Mouse (Mus musculus): Measurements from ENCODE around the gene Sh3d19. TPM values are rescaled to one million over a fixed set of nuclear protein-coding genes. Genes with fewer than 3 reads are reported as not detected.

The Sh3d19 gene
- polyA plus RNA-seq, 1 experiment from 2014 or later: 26.7 TPM

DNA sequence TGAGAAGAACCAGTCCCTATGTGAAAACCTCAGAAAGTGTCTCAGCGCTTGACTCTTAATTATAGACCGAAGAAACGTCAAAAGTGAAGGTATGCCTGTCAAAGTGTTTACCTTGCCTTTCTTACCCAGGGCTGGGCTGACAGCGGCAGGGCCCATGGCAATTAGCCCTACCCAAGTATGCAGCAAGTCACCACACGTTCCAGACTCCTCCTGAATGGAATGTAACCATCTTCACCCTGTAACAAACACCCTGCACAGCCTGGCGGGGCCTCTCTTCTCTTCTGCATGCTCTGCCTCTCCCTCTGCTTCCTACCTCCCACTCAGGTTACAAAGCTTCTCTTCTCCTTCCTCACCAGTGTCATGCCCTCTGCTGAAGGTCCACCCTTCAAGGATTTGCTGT, 39.0 kb upstream of the Sh3d19 start:
- WGBS: 56% methylated on average over 6 of the region's 6 CpGs
- H3K9me3 ChIP-seq (ENCODE audit: control insufficient read depth, low read length): no peaks in the 10 kb centered on the region
- no peak overlapping the region for H3K4me2 ChIP-seq (ENCODE audit: low read depth, low read length)
- H3K4me1 ChIP-seq (replicated peaks; ENCODE audit: control insufficient read depth, insufficient read depth, low read length): no peaks in the 10 kb centered on the region
- H3K27ac ChIP-seq (ENCODE audit: low read length): no peak overlapping the region
- H3K36me3 ChIP-seq (ENCODE audit: control insufficient read depth, insufficient read depth, low read length): no peaks in the 10 kb centered on the region
- no peak for ATAC-seq (ENCODE audit: low read depth)
- H3K9ac ChIP-seq (ENCODE audit: low read length): no peak overlapping the region
- no peaks in the 10 kb centered on the region for H3K27me3 ChIP-seq (ENCODE audit: control insufficient read depth, insufficient read depth, low read depth, low read length)
- no peak overlapping the region for H3K4me3 ChIP-seq (ENCODE audit: low read length)

DNA sequence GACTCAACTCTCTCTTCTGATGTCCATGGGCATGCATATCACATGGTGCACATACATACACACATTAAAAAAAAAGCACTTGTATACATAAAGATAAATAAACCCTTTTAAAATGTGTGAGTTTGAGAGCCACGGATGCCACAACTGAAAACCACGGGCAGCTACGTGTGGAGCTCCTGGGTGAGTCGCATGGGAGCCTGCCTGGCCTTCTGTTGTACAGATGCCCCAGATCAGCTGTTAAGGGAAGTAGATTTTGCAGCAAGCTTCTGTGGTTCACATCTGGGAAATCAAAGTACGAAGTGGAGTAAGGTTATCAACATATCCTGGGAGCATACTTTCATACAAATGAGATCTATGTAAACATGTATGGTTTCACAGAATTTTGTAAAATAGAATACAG, 37.3 kb upstream of the Sh3d19 start:
- 87% methylated on average over 5 of the region's 5 CpGs for WGBS

DNA sequence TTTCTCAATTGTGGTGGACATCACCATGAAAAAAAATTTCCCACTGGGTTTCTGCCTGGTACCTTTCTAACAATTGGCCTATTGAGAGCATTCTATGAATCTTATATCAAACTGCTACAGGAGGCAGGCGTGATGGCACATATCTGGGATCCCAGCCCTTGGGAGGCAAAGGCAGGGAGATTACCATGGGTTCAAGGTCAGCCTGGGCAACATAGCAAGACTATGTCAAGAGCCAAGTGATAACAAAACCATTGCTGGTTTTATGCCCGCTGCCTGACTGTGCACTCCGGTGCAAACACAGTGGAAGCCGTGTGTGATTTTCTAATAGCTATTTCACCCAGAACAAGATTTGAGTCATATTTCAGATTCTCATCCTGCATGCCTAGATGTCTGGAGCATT, 20.0 kb upstream of the Sh3d19 start:
- no peak for ATAC-seq (ENCODE audit: low read depth)
- H3K4me2 ChIP-seq (ENCODE audit: low read depth, low read length): no peak overlapping the region

More for the DNA sequence above, 37.3 kb upstream of the Sh3d19 start:
- Histone ChIP-seq H3K27me3 (ENCODE audit: control insufficient read depth, insufficient read depth, low read depth, low read length) (no peaks in the 10 kb centered on the region), H3K9ac (ENCODE audit: low read length) (no peak overlapping the region), H3K4me3 (ENCODE audit: low read length) (no peak overlapping the region), H3K9me3 (ENCODE audit: control insufficient read depth, low read length) (no peaks in the 10 kb centered on the region), H3K4me1 (replicated peaks; ENCODE audit: control insufficient read depth, insufficient read depth, low read length) (no peaks in the 10 kb centered on the region), H3K36me3 (ENCODE audit: control insufficient read depth, insufficient read depth, low read length) (no peaks in the 10 kb centered on the region), H3K27ac (ENCODE audit: low read length) (no peak overlapping the region), H3K4me2 (ENCODE audit: low read depth, low read length) (no peak overlapping the region)
- no peak for ATAC-seq (ENCODE audit: low read depth)

DNA sequence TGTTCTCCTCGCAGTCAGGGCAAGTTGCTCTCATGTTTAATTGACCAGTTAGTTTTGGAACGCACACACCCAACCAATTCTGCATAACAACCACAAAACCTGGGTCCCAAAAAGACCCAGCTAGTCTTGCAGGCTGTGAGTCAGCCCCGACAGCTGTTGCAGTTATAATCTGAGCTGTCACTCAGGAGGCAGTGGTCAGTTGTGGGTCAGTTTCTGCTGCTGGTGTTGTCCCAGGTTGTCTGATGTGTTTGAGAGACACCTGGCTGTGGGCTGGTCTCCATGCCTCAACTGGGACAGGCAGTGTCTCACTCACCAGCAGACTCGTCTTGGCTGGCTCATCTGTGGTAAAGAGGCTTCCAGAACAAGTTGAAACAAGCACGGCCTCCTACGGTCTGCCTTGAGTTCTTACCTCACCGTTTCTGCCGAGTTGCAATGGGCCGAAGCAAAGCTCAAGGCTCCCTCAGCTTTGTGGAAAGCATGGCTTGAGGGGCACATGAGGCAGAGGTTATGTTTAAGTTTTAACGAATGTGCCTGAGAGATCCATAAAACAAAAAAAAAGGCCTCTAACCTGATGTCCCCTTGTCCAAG, 18.1 kb upstream of the Sh3d19 start:
- Histone ChIP-seq H3K27ac (ENCODE audit: low read length) (no peak overlapping the region), H3K27me3 (ENCODE audit: control insufficient read depth, insufficient read depth, low read depth, low read length) (no peaks in the 10 kb centered on the region), H3K4me1 (replicated peaks; ENCODE audit: control insufficient read depth, insufficient read depth, low read length) (no peaks in the 10 kb centered on the region), H3K4me2 (ENCODE audit: low read depth, low read length) (no peak overlapping the region), H3K36me3 (ENCODE audit: control insufficient read depth, insufficient read depth, low read length) (no peaks in the 10 kb centered on the region), H3K9ac (ENCODE audit: low read length) (no peak overlapping the region), H3K4me3 (ENCODE audit: low read length) (no peak overlapping the region), H3K9me3 (ENCODE audit: control insufficient read depth, low read length) (no peaks in the 10 kb centered on the region)
- no peak for ATAC-seq (ENCODE audit: low read depth)
- WGBS: 77% methylated on average over 10 of the region's 10 CpGs

More for the DNA sequence above, 20.0 kb upstream of the Sh3d19 start:
- 86% methylated on average over 4 of the region's 4 CpGs for WGBS
- H3K4me3 ChIP-seq (ENCODE audit: low read length): no peak overlapping the region
- no peak overlapping the region for H3K9ac ChIP-seq (ENCODE audit: low read length)
- no peak overlapping the region for H3K27ac ChIP-seq (ENCODE audit: low read length)
- H3K27me3 ChIP-seq (ENCODE audit: control insufficient read depth, insufficient read depth, low read depth, low read length): no peaks in the 10 kb centered on the region
- H3K4me1 ChIP-seq (replicated peaks; ENCODE audit: control insufficient read depth, insufficient read depth, low read length): no peaks in the 10 kb centered on the region
- H3K9me3 ChIP-seq (ENCODE audit: control insufficient read depth, low read length): no peaks in the 10 kb centered on the region
- no peaks in the 10 kb centered on the region for H3K36me3 ChIP-seq (ENCODE audit: control insufficient read depth, insufficient read depth, low read length)

DNA sequence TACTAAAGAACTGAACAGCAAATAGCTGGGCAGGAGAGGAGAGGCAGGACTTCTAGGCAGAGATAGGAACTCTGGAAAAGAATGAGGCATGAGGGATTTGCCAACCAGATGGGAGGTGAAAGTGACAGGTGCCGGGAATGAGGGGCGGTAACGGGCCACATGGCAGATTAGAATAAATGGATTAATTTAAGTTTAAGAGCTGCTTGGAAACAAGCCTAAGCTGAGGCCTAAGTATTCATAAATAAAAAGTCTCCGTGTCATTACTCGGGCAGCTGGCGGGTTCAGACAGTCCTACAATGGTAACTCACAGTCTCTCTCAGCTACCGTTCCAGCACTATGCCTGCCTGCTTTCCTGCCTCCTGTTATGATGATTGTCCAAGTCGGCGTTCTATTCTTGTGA, 15.6 kb upstream of the Sh3d19 start:
- H3K27ac ChIP-seq (ENCODE audit: low read length): no peak overlapping the region
- no peak for ATAC-seq (ENCODE audit: low read depth)
- H3K4me3 ChIP-seq (ENCODE audit: low read length): no peak overlapping the region
- no peak overlapping the region for H3K9ac ChIP-seq (ENCODE audit: low read length)
- no peaks in the 10 kb centered on the region for H3K36me3 ChIP-seq (ENCODE audit: control insufficient read depth, insufficient read depth, low read length)
- H3K4me2 ChIP-seq (ENCODE audit: low read depth, low read length): no peak overlapping the region
- H3K27me3 ChIP-seq (ENCODE audit: control insufficient read depth, insufficient read depth, low read depth, low read length): no peaks in the 10 kb centered on the region
- no peaks in the 10 kb centered on the region for H3K9me3 ChIP-seq (ENCODE audit: control insufficient read depth, low read length)
- WGBS: 88% methylated on average over 9 of the region's 9 CpGs
- H3K4me1 ChIP-seq (replicated peaks; ENCODE audit: control insufficient read depth, insufficient read depth, low read length): no peaks in the 10 kb centered on the region

DNA sequence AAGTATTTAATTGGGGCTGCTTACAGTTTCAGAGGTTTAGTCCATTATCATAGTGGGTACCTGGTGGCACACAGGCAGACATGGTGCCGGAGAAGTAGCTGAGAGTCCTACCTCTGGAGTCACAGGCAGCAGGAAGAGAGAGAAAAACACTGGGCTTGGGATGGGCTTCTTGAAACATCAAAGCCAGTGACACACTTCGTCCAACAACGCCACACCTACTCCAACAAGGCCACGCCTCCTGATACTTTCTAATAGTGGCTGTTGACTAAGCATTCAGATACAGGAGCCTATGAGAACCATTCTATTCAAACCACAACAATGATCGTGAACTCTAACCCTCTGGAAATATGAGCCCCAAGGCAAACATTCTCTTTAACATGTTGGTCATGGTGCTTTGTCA, 15.2 kb upstream of the Sh3d19 start:
- Histone ChIP-seq H3K4me1 (replicated peaks; ENCODE audit: control insufficient read depth, insufficient read depth, low read length) (no peaks in the 10 kb centered on the region), H3K4me3 (ENCODE audit: low read length) (no peak overlapping the region), H3K9me3 (ENCODE audit: control insufficient read depth, low read length) (no peaks in the 10 kb centered on the region), H3K36me3 (ENCODE audit: control insufficient read depth, insufficient read depth, low read length) (no peaks in the 10 kb centered on the region), H3K4me2 (ENCODE audit: low read depth, low read length) (no peak overlapping the region), H3K9ac (ENCODE audit: low read length) (no peak overlapping the region), H3K27ac (ENCODE audit: low read length) (no peak overlapping the region), H3K27me3 (ENCODE audit: control insufficient read depth, insufficient read depth, low read depth, low read length) (no peaks in the 10 kb centered on the region)
- no peak for ATAC-seq (ENCODE audit: low read depth)
- 82% methylated on average over 5 of the region's 5 CpGs for WGBS

DNA sequence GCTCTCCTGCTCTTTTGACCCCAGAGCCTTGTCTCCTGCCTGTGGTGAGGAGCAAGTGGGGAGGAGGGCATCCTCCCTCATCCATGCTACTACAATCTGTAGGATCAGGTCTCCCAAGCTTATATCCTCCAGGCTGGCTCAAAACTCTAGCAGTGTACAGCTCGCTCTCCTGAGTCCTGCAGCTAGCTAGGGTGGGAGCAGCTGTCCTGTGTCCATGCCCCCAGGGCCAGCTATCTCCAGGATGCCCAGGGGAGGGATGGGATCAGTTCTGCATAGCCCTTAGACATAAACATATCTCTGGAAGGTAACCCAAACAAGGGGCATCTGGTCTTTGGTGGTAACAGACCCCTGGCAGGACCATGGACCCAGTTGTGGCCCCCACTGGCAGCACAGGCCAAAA, 11.2 kb upstream of the Sh3d19 start:
- Histone ChIP-seq H3K4me2 (ENCODE audit: low read depth, low read length) (no peak overlapping the region), H3K9me3 (ENCODE audit: control insufficient read depth, low read length) (peaks cover 7% of the 10 kb centered on the region), H3K4me1 (replicated peaks; ENCODE audit: control insufficient read depth, insufficient read depth, low read length) (peaks cover 6% of the 10 kb centered on the region), H3K27me3 (ENCODE audit: control insufficient read depth, insufficient read depth, low read depth, low read length) (no peaks in the 10 kb centered on the region), H3K36me3 (ENCODE audit: control insufficient read depth, insufficient read depth, low read length) (no peaks in the 10 kb centered on the region), H3K9ac (ENCODE audit: low read length) (no peak overlapping the region), H3K4me3 (ENCODE audit: low read length) (no peak overlapping the region), H3K27ac (ENCODE audit: low read length) (no peak overlapping the region)
- ATAC-seq (ENCODE audit: low read depth): no peak
- 100% methylated on average over 1 of the region's 1 CpGs for WGBS

DNA sequence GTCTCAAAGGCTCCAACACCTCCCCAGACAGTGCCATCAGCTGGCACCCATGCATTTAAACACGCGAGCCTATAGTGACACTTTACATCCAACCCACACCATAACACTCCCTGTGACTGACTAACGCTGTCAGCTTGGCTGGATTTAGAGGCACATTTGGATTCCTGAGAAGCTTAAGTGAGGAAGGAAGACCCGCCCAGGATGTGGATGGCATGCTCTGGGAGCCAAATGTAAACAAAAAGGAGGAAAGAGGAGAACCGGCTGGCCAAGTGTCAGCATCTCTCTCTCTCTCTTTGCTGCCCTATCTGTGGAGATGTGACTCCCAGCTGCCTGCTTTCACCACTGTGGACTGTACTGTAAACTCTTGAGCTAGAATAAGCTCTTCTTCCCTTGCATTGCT, 9.8 kb upstream of the Sh3d19 start:
- ATAC-seq (ENCODE audit: low read depth): peak; percentile 95
- Histone ChIP-seq H3K36me3 (ENCODE audit: control insufficient read depth, insufficient read depth, low read length) (no peaks in the 10 kb centered on the region), H3K4me2 (ENCODE audit: low read depth, low read length) (no peak overlapping the region), H3K9ac (ENCODE audit: low read length) (no peak overlapping the region), H3K9me3 (ENCODE audit: control insufficient read depth, low read length) (peaks cover 7% of the 10 kb centered on the region), H3K27me3 (ENCODE audit: control insufficient read depth, insufficient read depth, low read depth, low read length) (no peaks in the 10 kb centered on the region), H3K4me3 (ENCODE audit: low read length) (no peak overlapping the region), H3K4me1 (replicated peaks; ENCODE audit: control insufficient read depth, insufficient read depth, low read length) (peaks cover 6% of the 10 kb centered on the region), H3K27ac (ENCODE audit: low read length) (peak overlapping the region; percentile 61)
- 11% methylated on average over 5 of the region's 5 CpGs for WGBS

DNA sequence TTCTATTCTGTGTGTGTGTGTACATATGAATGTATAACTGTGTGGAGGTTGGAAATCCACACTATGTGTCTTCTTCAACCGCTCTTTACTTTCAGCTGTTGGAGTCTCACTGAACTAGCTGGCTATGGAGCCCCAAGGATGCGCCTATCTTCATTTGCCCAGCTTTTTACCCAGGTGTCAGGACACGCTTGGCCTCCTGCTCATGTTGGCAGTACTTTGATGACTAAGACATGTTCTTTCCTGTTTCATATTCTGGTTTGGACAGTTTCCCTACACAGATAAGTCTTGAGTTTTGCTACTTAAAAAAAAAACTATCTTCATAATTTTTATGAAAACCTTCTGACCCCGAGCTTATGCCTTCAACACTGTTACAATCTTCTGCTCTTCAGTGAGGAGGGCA, 5.4 kb upstream of the Sh3d19 start:
- Histone ChIP-seq H3K9me3 (ENCODE audit: control insufficient read depth, low read length) (peaks cover 7% of the 10 kb centered on the region), H3K27ac (ENCODE audit: low read length) (peak overlapping the region; percentile 12; the same call in 1 of the 2 replicates), H3K9ac (ENCODE audit: low read length) (no peak overlapping the region), H3K4me1 (replicated peaks; ENCODE audit: control insufficient read depth, insufficient read depth, low read length) (peaks cover 16% of the 10 kb centered on the region), H3K4me3 (ENCODE audit: low read length) (no peak overlapping the region), H3K4me2 (ENCODE audit: low read depth, low read length) (no peak overlapping the region), H3K27me3 (ENCODE audit: control insufficient read depth, insufficient read depth, low read depth, low read length) (no peaks in the 10 kb centered on the region), H3K36me3 (ENCODE audit: control insufficient read depth, insufficient read depth, low read length) (no peaks in the 10 kb centered on the region)
- ATAC-seq (ENCODE audit: low read depth): no peak
- 67% methylated on average over 4 of the region's 4 CpGs for WGBS

DNA sequence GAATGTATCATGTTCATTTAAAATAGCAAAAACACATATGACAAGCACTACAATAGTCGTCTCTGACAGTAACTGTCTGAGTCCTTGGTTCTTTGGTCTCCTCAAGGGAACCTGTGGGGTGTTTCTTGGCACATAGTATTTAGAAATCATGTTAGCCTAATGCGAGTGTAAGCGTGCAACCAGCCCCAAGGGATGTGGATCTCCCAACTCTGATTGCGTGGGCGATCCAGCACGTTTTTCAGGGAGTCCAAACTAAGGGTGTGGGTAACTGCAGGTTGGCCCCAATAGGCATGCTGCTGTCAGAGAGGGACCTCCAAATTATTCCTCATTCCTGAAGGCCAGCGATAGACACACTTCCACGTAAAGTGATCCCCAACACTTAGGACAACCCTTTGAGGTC, 1.9 kb upstream of the Sh3d19 start:
- Histone ChIP-seq H3K4me3 (ENCODE audit: low read length) (no peak overlapping the region), H3K36me3 (ENCODE audit: control insufficient read depth, insufficient read depth, low read length) (no peaks in the 10 kb centered on the region), H3K4me1 (replicated peaks; ENCODE audit: control insufficient read depth, insufficient read depth, low read length) (peaks cover 27% of the 10 kb centered on the region), H3K27ac (ENCODE audit: low read length) (no peak overlapping the region), H3K27me3 (ENCODE audit: control insufficient read depth, insufficient read depth, low read depth, low read length) (no peaks in the 10 kb centered on the region), H3K9me3 (ENCODE audit: control insufficient read depth, low read length) (no peaks in the 10 kb centered on the region), H3K9ac (ENCODE audit: low read length) (no peak overlapping the region), H3K4me2 (ENCODE audit: low read depth, low read length) (no peak overlapping the region)
- WGBS: 87% methylated on average over 8 of the region's 8 CpGs
- ATAC-seq (ENCODE audit: low read depth): no peak
